Mouse (Mus musculus) urinary bladder, adult 18-20 months (tissue): Measurements from ENCODE around the gene Zfp672.

ENCODE experiments used
- DNase-seq, 2 experiments: peaks; one replicate each; pipeline ENCODE4 v3.0.0; 2022; ENCODE audit warnings: low spot score in 2 of 2, mixed read lengths in 2 of 2

The Zfp672 gene

DNA sequence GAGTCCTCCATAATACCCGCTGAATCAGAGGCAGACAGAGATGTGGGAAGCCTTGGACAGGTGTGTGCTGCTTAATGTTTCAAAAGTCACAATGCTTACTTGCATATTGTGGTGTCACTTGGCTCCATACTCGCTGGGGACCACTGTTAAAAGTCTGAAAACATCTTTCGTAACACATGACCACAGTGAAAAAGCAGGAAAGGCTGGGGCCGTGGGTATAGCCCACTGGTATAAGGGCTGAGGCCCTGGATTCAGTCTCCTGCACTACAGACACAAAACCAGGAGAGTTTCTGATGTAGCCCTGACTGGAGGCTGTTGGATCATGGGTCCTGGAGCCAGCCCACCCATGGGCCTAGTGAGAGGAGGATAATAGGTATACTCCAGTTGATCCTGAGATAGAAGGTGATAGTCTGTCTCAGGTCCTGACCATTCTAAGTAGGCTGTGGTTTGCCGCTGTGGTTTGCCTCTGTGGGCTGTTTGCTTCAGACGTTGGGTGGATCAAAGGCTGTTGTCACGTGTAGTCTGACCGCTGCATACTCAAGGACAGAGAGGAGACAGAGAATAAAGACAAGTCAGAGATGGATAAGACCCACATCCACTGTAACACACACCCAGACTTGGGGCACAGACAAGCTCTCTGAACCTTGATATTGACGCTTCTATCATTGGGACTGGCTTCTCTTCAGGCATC, 40.0 kb downstream of the Zfp672 start:
- no peak for DNase-seq

DNA sequence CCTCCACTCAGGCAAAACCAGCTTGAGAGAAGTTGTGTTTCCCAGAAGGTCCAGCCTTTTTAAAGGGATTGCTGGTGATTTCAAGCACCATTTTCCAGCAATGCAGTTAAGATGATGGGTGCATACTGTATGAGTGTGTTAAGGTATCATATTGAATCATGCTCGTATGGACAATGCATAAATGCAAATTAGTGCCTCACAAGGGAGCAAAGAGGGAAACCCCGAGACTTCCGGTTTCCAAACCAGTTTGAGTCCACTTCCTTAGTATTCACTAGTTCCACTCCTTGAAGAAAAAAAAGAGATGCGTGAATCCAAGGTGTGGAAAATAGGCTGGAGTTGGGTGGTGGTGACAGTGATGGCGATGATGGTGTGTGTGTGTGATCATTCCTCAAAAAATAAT, 47.6 kb downstream of the Zfp672 start:
- no peak for DNase-seq

DNA sequence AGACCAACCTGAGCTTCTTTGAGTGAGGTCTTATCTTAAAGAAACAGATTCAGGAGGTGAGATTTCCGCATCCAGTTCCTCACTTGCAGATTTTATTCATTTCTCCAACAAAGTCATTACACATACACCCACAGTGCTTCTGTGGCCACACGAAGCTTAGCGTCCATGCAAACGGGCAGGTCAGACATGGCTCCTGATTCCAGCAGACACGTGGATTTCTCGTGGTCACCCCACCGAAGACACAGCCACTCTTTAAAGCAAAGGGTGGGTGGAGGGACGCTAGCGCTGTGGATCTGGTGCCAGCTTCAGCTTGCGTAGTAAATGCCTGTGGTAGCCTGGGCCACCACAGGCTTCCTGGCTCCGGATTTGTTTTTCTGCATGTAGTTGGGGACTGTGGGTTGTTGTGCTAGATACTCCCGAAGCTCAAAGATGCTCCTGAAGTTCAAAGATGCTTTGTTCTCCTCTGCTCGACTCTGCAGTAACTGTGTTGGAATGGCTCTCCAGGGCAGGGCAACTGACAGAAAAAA, 48.1 kb downstream of the Zfp672 start:
- DNase-seq, result no peak

DNA sequence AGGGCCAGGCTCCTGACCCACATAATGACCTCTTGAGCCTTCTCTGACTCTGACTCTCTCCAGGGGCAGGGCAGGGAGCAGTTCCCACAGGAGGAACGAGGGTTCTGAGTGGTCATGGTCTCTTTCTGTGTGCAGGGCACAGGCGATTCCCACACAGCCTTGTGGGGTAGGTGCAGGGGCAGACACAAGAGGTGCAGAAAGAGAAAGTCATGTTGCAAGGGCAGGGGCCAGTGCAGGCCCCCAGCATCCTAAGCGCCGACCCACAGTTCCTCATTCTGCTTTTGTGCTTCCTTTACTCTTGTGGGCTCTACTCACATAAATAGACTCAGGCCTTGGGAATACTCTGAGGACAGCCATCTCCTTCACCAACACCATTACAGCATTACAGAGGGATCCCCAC, 54.4 kb downstream of the Zfp672 start:
- DNase-seq, result no peak

DNA sequence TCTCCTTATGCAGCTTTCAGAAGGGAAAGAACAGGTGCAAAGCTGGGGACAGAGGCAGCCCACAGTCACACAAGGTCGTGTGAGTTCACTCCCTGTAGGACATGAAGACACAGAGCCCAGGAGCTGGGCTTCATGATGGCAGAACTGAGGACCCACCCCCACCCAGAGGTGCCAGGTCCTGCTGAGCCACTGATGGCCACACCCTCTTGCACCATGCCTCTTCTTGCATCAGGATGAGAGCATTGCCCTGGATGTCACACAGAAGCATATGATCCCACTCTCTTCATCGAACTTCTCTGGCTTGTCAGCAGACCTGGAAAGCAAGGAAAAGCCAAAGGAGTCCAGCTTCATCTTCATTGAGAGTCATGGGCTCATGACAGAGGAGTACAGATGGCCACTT, 55.6 kb downstream of the Zfp672 start, which contains the start of gene 4930438A08Rik:
TSS of gene 4930438A08Rik (plus strand) at position 228 of the 400 bp plus-strand sequence.
- no peak for DNase-seq

DNA sequence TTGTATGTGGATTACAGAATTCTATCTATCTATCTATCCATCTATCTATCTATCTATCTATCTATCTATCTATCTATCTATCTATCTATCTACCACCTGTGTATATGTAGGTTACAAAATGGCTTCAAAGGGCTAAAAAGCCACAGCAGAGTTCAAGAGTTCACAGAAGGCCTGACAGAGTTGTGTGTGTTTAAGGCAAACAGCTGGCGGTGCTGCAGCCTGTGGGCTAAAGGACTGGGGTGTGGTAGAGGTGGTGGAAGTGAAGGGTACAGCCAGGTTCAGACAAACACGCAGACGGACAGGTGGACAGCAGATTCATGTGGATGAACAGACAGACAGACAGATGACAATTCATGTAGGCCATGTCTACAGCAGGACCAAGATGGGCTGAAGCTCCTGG, 61.9 kb downstream of the Zfp672 start:
- DNase-seq, result no peak
